In genomic region chr6:87043131-87043516, GRCm38 (mm10) we compare ENCODE assay signal across 8 mouse cellular contexts. TPM values are rescaled to one million over a fixed set of nuclear protein-coding genes. Genes with fewer than 3 reads are reported as not detected.
DNase-seq lines count a peak whose midpoint lies in the region; ATAC-seq and TF ChIP-seq lines count a peak whose summit lies in the region.

No protein-coding gene starts in this region.

- WGBS in heart, embryonic 13.5 days = under 1% methylated on average over 9 of the region's 9 CpGs
- WGBS in forebrain, embryonic 15.5 days = under 1% methylated on average over 9 of the region's 9 CpGs
- WGBS in macrophage (ENCODE audit: missing documents) = 4% methylated on average over 9 of the region's 9 CpGs

- peaks cover 10% of the 10 kb centered on the region for H3K36me3 ChIP-seq in heart, embryonic 13.5 days
- 0 out of 2 replicates have a peak, but pooled peaks cover 4% of the 10 kb centered on the region for H3K36me3 ChIP-seq in E14TG2a.4 (ENCODE audit: insufficient read depth, low read length)
- H3K36me3 ChIP-seq in forebrain, embryonic 15.5 days = 0 out of 2 replicates have a peak, but pooled peaks cover 3% of the 10 kb centered on the region
- H3K36me3 ChIP-seq in macrophage (ENCODE audit: inconsistent target) = no peaks in the 10 kb centered on the region

- peak overlapping the region; percentile 99 for H3K27ac ChIP-seq in heart, embryonic 13.5 days (replicated peaks)
- peak overlapping the region; percentile 95 for H3K27ac ChIP-seq in forebrain, embryonic 15.5 days (replicated peaks)
- peak overlapping the region; percentile 47 for H3K27ac ChIP-seq in macrophage

- TF ChIP-seq CTCF in E14TG2a.4 (conservative IDR thresholded peaks at IDR 0.05; ENCODE audit: low read length) = no peak

- peak overlapping the region; percentile 93 for H3K4me3 ChIP-seq in heart, embryonic 13.5 days
- H3K4me3 ChIP-seq in E14TG2a.4 (replicated peaks; ENCODE audit: low read length) = peak overlapping the region; percentile 94
- H3K4me3 ChIP-seq in forebrain, embryonic 15.5 days = peak overlapping the region; percentile 79
- peak overlapping the region; percentile 89 for H3K4me3 ChIP-seq in macrophage (ENCODE audit: inconsistent target)

- no peak; the same call in 1 of the 2 replicates for ATAC-seq in heart, embryonic 13.5 days (ENCODE audit: extremely low read depth, insufficient number of reproducible peaks, low FRiP score, low TSS enrichment)
- no peak; the same call in 1 of the 2 replicates for ATAC-seq in forebrain, embryonic 15.5 days (replicated peaks)

- H3K9me3 ChIP-seq in heart, embryonic 13.5 days = no peaks in the 10 kb centered on the region
- no peaks in the 10 kb centered on the region for H3K9me3 ChIP-seq in E14TG2a.4 (ENCODE audit: low read length)
- H3K9me3 ChIP-seq in forebrain, embryonic 15.5 days = no peaks in the 10 kb centered on the region

- H3K4me2 ChIP-seq in heart, embryonic 13.5 days = peak overlapping the region; percentile 81
- peak overlapping the region; percentile 79 for H3K4me2 ChIP-seq in forebrain, embryonic 15.5 days (replicated peaks)

- peaks cover 32% of the 10 kb centered on the region for H3K4me1 ChIP-seq in heart, embryonic 13.5 days
- H3K4me1 ChIP-seq in E14TG2a.4 (replicated peaks; ENCODE audit: low read depth, low read length) = peaks cover 24% of the 10 kb centered on the region
- peaks cover 19% of the 10 kb centered on the region for H3K4me1 ChIP-seq in forebrain, embryonic 15.5 days

- H3K79me2 ChIP-seq in macrophage (ENCODE audit: inconsistent target) = peaks cover 43% of the 10 kb centered on the region

- peak overlapping the region; percentile 98 for H3K9ac ChIP-seq in heart, embryonic 13.5 days
- H3K9ac ChIP-seq in forebrain, embryonic 15.5 days (replicated peaks) = peak overlapping the region; percentile 88

- H3K27me3 ChIP-seq in heart, embryonic 13.5 days (replicated peaks) = no peaks in the 10 kb centered on the region
- H3K27me3 ChIP-seq in E14TG2a.4 (ENCODE audit: insufficient read depth, low read length) = peaks cover 8% of the 10 kb centered on the region; the same call in 1 of the 2 replicates
- no peaks in the 10 kb centered on the region for H3K27me3 ChIP-seq in forebrain, embryonic 15.5 days

- DNase-seq in heart, adult 9 months (ENCODE audit: low spot score in 2 of 2) = no peak
- DNase-seq in retina, embryonic 14.5 days (ENCODE audit: low spot score) = no peak
- no peak for DNase-seq in adrenal gland, adult 18-20 months (ENCODE audit: low spot score in 2 of 2)
- DNase-seq in embryo, embryonic 9.5 days (ENCODE audit: extremely low spot score) = no peak

RNA-seq across cellular contexts. Expression of gene Gfpt1, which starts 0.5 kb away (rescaled TPM):
- 11.7 and 12.1 TPM in 2 replicates for polyA plus RNA-seq in heart, embryonic 13.5 days (2015; fragmentation: Nextera tagmentation; extraction: Ambion mirVana)
- 18.6 and 19.6 TPM in 2 replicates for polyA plus RNA-seq in forebrain, embryonic 15.5 days (2015; fragmentation: Nextera tagmentation; extraction: Ambion mirVana)
- 100 to 1,000 TPM in 24 of 26 experiments, 10 to 100 TPM in 2; 94.7 to 275 (median 164) TPM for total RNA-seq in macrophage (2018; cell fraction: chromatin; rRNA removed)
- 10 to 100 TPM; 36.6 to 63.3 (median 49.4) TPM for total RNA-seq in macrophage (2018; cell fraction: cytosol; rRNA removed)
- 100 to 1,000 TPM in 16 of 26 experiments, 10 to 100 TPM in 10; 62.8 to 152 (median 112) TPM for total RNA-seq in macrophage (2018; cell fraction: nucleus; rRNA removed)
- polyA plus RNA-seq in macrophage (2018) = 20.5 to 30.0 TPM (median 23.5 TPM) in 3 replicates
- total RNA-seq in adrenal gland, adult 18-20 months (2021) = 10 to 100 TPM; 50.0 to 52.9 TPM

RNA-seq across cellular contexts. Expression of gene Nfu1, which starts 34.1 kb away (rescaled TPM):
- polyA plus RNA-seq in heart, embryonic 13.5 days (2015; fragmentation: Nextera tagmentation; extraction: Ambion mirVana) = 88.8 and 105 TPM in 2 replicates
- 101 and 106 TPM in 2 replicates for polyA plus RNA-seq in forebrain, embryonic 15.5 days (2015; fragmentation: Nextera tagmentation; extraction: Ambion mirVana)
- 10 to 100 TPM; 24.3 to 91.9 (median 53.3) TPM for total RNA-seq in macrophage (2018; cell fraction: chromatin; rRNA removed)
- 10 to 100 TPM; 43.7 to 93.9 (median 69.9) TPM for total RNA-seq in macrophage (2018; cell fraction: cytosol; rRNA removed)
- 10 to 100 TPM; 25.8 to 97.2 (median 46.9) TPM for total RNA-seq in macrophage (2018; cell fraction: nucleus; rRNA removed)
- 59.1 to 127 TPM (median 70.7 TPM) in 3 replicates for polyA plus RNA-seq in macrophage (2018)
- total RNA-seq in adrenal gland, adult 18-20 months (2021) = 10 to 100 TPM; 76.6 to 86.9 TPM

Comparison
In these comparisons a context has a peak if more than half of its experiments do, and no peak if none do; other contexts are left out.
1. H3K27ac ChIP-seq: peak in every context shown above with its lines; median percentile 99 in heart, embryonic 13.5 days; 95 in forebrain, embryonic 15.5 days; 47 in macrophage.